Mouse (Mus musculus) kidney, postnatal 0 days (tissue): ENCODE measurements around the gene 5330417C22Rik. TPM values are rescaled to one million over a fixed set of nuclear protein-coding genes. Genes with fewer than 3 reads are reported as not detected.

Experiments
- ATAC-seq: fragments of 200-750 bp; cut with Nextera tagmentation; replicated peaks from 2 replicates; pipeline ENCODE4 v1.8.0; 2017; ENCODE audit warnings: low read depth, moderate number of reproducible peaks, moderate TSS enrichment, moderate library complexity; ENCODE audit not compliant: low FRiP score
- DNase-seq: peaks from one replicate; pipeline ENCODE4 v3.0.0-alpha.2; 2016; ENCODE audit warnings: low spot score
- H3K27ac ChIP-seq: fragments of 300-500 bp; sonication (generic); 2 replicates; pipeline ENCODE4 v1.5.1; 2014; ENCODE audit warnings: mild to moderate bottlenecking
- H3K27me3 ChIP-seq: fragments of 300-500 bp; sonication (generic); 2 replicates; pipeline ENCODE4 v1.6.1; 2014; ENCODE audit warnings: low read length, mixed read lengths; ENCODE audit not compliant: insufficient read depth
- H3K36me3 ChIP-seq: fragments of 300-500 bp; sonication (generic); 2 replicates; pipeline ENCODE4 v1.6.1; 2014; ENCODE audit warnings: low read length, mixed read lengths; ENCODE audit not compliant: insufficient read depth
- H3K4me1 ChIP-seq: fragments of 300-500 bp; sonication (generic); replicated peaks from 2 replicates; pipeline ENCODE4 v1.6.1; 2014; ENCODE audit warnings: antibody characterized with exemption, low read length, mixed read lengths; ENCODE audit not compliant: insufficient read depth
- H3K4me2 ChIP-seq: fragments of 300-500 bp; sonication (generic); 2 replicates; pipeline ENCODE4 v1.6.1; 2014; ENCODE audit warnings: mild to moderate bottlenecking, low read length, moderate library complexity, mixed read lengths
- H3K4me3 ChIP-seq: fragments of 300-500 bp; sonication (generic); replicated peaks from 2 replicates; pipeline ENCODE4 v1.5.1; 2014; ENCODE audit warnings: low read depth, low read length
- H3K9ac ChIP-seq: fragments of 300-500 bp; sonication (generic); 2 replicates; pipeline ENCODE4 v1.6.1; 2014; ENCODE audit warnings: low read depth, low read length
- H3K9me3 ChIP-seq: fragments of 300-500 bp; sonication (generic); replicated peaks from 2 replicates; pipeline ENCODE4 v1.6.1; 2016; ENCODE audit warnings: low read length, inconsistent platforms, mixed read lengths
- CTCF ChIP-seq: IDR thresholded peaks from 2 replicates; pipeline ENCODE4 v1.5.1; 2016; ENCODE audit warnings: antibody characterized with exemption, low read depth, mild to moderate bottlenecking, moderate library complexity
- WGBS: fragments of 180-500 bp; shearing (Covaris S2); extraction: QIAGEN DNeasy Blood & Tissue Kit; methylation state at CpG from one replicate; pipeline ENCODE4 v1.1.7; 2014; 5-methylcytosine and 5-hydroxymethylcytosine counted together
- polyA plus RNA-seq: library from polyadenylated mRNA; unstranded; fragments of >200 nt; fragmentation: Nextera tagmentation; extraction: Ambion mirVana; gene quantifications from 2 replicates; pipeline ENCODE4 v1.2.1, GENCODE M21; 2015

The 5330417C22Rik gene
- polyA plus RNA-seq, 1 experiment from 2014 or later: 1.7 TPM

- H3K36me3 ChIP-seq: no peaks in the 10 kb centered on the region
- H3K4me2 ChIP-seq: no peak overlapping the region
- no peak overlapping the region for H3K4me3 ChIP-seq
- 0 out of 2 replicates have a peak, but pooled peaks cover 4% of the 10 kb centered on the region for H3K27me3 ChIP-seq
- no peaks in the 10 kb centered on the region for H3K9me3 ChIP-seq
- TF ChIP-seq CTCF: no peak
- ATAC-seq (no peak), DNase-seq (peak; percentile 31)
- no peaks in the 10 kb centered on the region for H3K4me1 ChIP-seq
- no peak overlapping the region for H3K9ac ChIP-seq
- 51% methylated on average over 9 of the region's 9 CpGs for WGBS
- H3K27ac ChIP-seq: no peak overlapping the region
Measured at GRCm38 (mm10) chr3:108533114-108533885, 3.0 kb downstream of the 5330417C22Rik start.

- 97% methylated on average over 8 of the region's 8 CpGs for WGBS
- Histone ChIP-seq H3K36me3 (no peaks in the 10 kb centered on the region), H3K9me3 (no peaks in the 10 kb centered on the region), H3K4me1 (no peaks in the 10 kb centered on the region), H3K4me2 (no peak overlapping the region), H3K27ac (no peak overlapping the region), H3K4me3 (no peak overlapping the region), H3K9ac (no peak overlapping the region), H3K27me3 (no peaks in the 10 kb centered on the region)
- no peak for TF ChIP-seq CTCF
- DNase-seq: no peak
- ATAC-seq: no peak
Measured at GRCm38 (mm10) chr3:108528489-108528888, 7.8 kb downstream of the 5330417C22Rik start.

DNA sequence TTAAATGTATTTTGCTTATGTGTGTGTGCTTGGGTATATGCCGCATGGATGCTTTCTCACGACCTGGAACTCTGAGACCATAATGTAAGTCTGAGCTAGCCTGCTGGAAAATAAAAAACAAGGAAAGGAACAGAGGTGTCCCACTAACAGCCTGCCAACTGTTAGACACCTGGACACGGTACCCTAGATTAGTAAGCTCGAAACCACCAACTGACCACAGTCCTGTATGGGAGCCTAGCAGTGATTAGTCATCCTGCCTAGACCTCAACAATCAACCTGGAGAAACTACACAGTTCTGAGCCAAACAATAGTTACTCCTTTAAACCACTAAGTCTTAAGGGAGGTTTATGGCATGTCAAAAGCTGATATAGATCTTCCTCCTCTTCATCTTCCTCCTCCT, 12.9 kb downstream of the 5330417C22Rik start:
- 86% methylated on average over 4 of the region's 4 CpGs for WGBS
- Histone ChIP-seq H3K4me1 (no peaks in the 10 kb centered on the region), H3K4me3 (no peak overlapping the region), H3K27me3 (no peaks in the 10 kb centered on the region), H3K9ac (no peak overlapping the region), H3K4me2 (no peak overlapping the region), H3K27ac (no peak overlapping the region), H3K36me3 (no peaks in the 10 kb centered on the region), H3K9me3 (no peaks in the 10 kb centered on the region)
- TF ChIP-seq CTCF: no peak
- DNase-seq (no peak), ATAC-seq (no peak)

GRCm38 (mm10) chr3:108518276-108518675, 18.1 kb downstream of the 5330417C22Rik start:
- 52% methylated on average over 4 of the region's 4 CpGs for whole genome bisulfite sequencing
- no peaks in the 10 kb centered on the region for H3K27me3 ChIP-seq
- DNase-seq: no peak

GRCm38 (mm10) chr3:108513465-108513864, 22.9 kb downstream of the 5330417C22Rik start:
- no peak for ATAC-seq
- WGBS: 77% methylated on average over 3 of the region's 3 CpGs
- no peak for DNase-seq

More at GRCm38 (mm10) chr3:108518276-108518675, 18.1 kb downstream of the 5330417C22Rik start:
- H3K9me3 ChIP-seq: no peaks in the 10 kb centered on the region
- H3K4me3 ChIP-seq: no peak overlapping the region
- no peak for TF ChIP-seq CTCF
- no peaks in the 10 kb centered on the region for H3K4me1 ChIP-seq
- H3K9ac ChIP-seq: no peak overlapping the region
- no peaks in the 10 kb centered on the region for H3K36me3 ChIP-seq
- no peak overlapping the region for H3K4me2 ChIP-seq
- no peak overlapping the region for H3K27ac ChIP-seq
- ATAC-seq: no peak

GRCm38 (mm10) chr3:108510716-108511483, 25.4 kb downstream of the 5330417C22Rik start:
- H3K9me3 ChIP-seq: no peaks in the 10 kb centered on the region
- no peaks in the 10 kb centered on the region for H3K36me3 ChIP-seq
- DNase-seq (peak; percentile 57), ATAC-seq (no peak)
- no peak overlapping the region for H3K4me2 ChIP-seq
- H3K4me3 ChIP-seq: no peak overlapping the region
- WGBS: 10% methylated on average over 9 of the region's 9 CpGs
- TF ChIP-seq CTCF: no peak
- no peaks in the 10 kb centered on the region for H3K27me3 ChIP-seq
- H3K27ac ChIP-seq: no peak overlapping the region
- no peaks in the 10 kb centered on the region for H3K4me1 ChIP-seq
- no peak overlapping the region for H3K9ac ChIP-seq

More at GRCm38 (mm10) chr3:108513465-108513864, 22.9 kb downstream of the 5330417C22Rik start:
- no peak overlapping the region for H3K4me2 ChIP-seq
- no peak overlapping the region for H3K27ac ChIP-seq
- no peaks in the 10 kb centered on the region for H3K9me3 ChIP-seq
- TF ChIP-seq CTCF: no peak
- no peak overlapping the region for H3K9ac ChIP-seq
- no peaks in the 10 kb centered on the region for H3K36me3 ChIP-seq
- no peaks in the 10 kb centered on the region for H3K4me1 ChIP-seq
- no peak overlapping the region for H3K4me3 ChIP-seq
- H3K27me3 ChIP-seq: no peaks in the 10 kb centered on the region
